Mouse (Mus musculus) lung, embryonic 15.5 days (tissue): ENCODE measurements around the gene Nfe2. TPM values are rescaled to one million over a fixed set of nuclear protein-coding genes. Genes with fewer than 3 reads are reported as not detected.

ENCODE experiments used
- ATAC-seq: fragments of 200-750 bp; cut with Nextera tagmentation; 2 replicates; pipeline ENCODE4 v1.8.0; 2017; ENCODE audit warnings: moderate number of reproducible peaks, borderline replicate concordance; ENCODE audit not compliant: low FRiP score, low TSS enrichment; ENCODE audit errors: extremely low read depth
- H3K27ac ChIP-seq: fragments of 300-500 bp; sonication (generic); 2 replicates; pipeline ENCODE4 v1.5.1; 2015; ENCODE audit warnings: moderate library complexity, mild to moderate bottlenecking, inconsistent platforms
- H3K27me3 ChIP-seq: fragments of 300-500 bp; sonication (generic); 2 replicates; pipeline ENCODE4 v1.6.1; 2015; ENCODE audit warnings: inconsistent platforms
- H3K36me3 ChIP-seq: fragments of 300-500 bp; sonication (generic); 2 replicates; pipeline ENCODE4 v1.6.1; 2015; ENCODE audit warnings: inconsistent platforms
- H3K4me1 ChIP-seq: fragments of 300-500 bp; sonication (generic); 2 replicates; pipeline ENCODE4 v1.6.1; 2015; ENCODE audit warnings: inconsistent platforms
- H3K4me2 ChIP-seq: fragments of 300-500 bp; sonication (generic); 2 replicates; pipeline ENCODE4 v1.6.1; 2015; ENCODE audit warnings: inconsistent platforms, mild to moderate bottlenecking, moderate library complexity
- H3K4me3 ChIP-seq: fragments of 300-500 bp; sonication (generic); 2 replicates; pipeline ENCODE4 v1.5.1; 2015; ENCODE audit warnings: mild to moderate bottlenecking, inconsistent platforms
- H3K9ac ChIP-seq: fragments of 300-500 bp; sonication (generic); 2 replicates; pipeline ENCODE4 v1.6.1; 2015; ENCODE audit warnings: inconsistent platforms
- H3K9me3 ChIP-seq: fragments of 300-500 bp; sonication (generic); 2 replicates; pipeline ENCODE4 v1.6.1; 2016; ENCODE audit warnings: inconsistent platforms
- WGBS: fragments of 180-500 bp; shearing (Covaris S2); methylation state at CpG from one replicate; pipeline ENCODE4 v1.1.7; 2015; 5-methylcytosine and 5-hydroxymethylcytosine counted together
- polyA plus RNA-seq: library from polyadenylated mRNA; unstranded; fragments of >200 nt; fragmentation: Nextera tagmentation; extraction: Ambion mirVana; gene quantifications from 2 replicates; pipeline ENCODE4 v1.2.1, GENCODE M21; 2015

The Nfe2 gene
- polyA plus RNA-seq, 1 experiment from 2014 or later: 4.7 TPM

- Histone ChIP-seq H3K27me3 (no peaks in the 10 kb centered on the region), H3K27ac (peak overlapping the region; percentile 37; the same call in 1 of the 2 replicates), H3K36me3 (0 out of 2 replicates have a peak, but pooled peaks cover under 1% of the 10 kb centered on the region), H3K9ac (no peak overlapping the region), H3K4me1 (peaks cover 16% of the 10 kb centered on the region), H3K4me3 (no peak overlapping the region), H3K4me2 (no peak overlapping the region), H3K9me3 (no peaks in the 10 kb centered on the region)
- no peak for ATAC-seq
- 62% methylated on average over 2 of the region's 2 CpGs for WGBS
These were observed 30.6 kb downstream of the Nfe2 start for GRCm38 (mm10) chr15:103227572-103227971.

DNA sequence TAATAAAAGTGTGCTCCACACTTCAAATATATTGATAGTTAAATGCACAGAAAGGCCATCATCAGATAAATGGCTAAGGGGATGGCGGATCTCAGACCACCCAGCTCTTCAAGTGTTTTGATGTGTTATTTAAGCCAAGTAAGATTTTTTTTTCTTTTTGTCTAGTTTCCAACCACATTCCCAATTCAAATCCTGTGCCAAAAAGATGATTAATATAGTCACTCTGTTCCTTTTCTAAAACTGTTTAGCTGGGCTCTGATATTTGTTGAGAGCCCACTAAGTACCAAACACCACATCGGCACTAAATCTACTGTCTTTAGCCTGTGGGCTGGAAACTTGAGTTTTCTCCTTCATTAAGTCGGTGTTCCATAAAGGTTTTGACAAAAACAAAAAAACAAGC is 31.2 kb downstream of the Nfe2 start:
- Histone ChIP-seq H3K4me2 (no peak overlapping the region), H3K4me1 (peaks cover 16% of the 10 kb centered on the region)

DNA sequence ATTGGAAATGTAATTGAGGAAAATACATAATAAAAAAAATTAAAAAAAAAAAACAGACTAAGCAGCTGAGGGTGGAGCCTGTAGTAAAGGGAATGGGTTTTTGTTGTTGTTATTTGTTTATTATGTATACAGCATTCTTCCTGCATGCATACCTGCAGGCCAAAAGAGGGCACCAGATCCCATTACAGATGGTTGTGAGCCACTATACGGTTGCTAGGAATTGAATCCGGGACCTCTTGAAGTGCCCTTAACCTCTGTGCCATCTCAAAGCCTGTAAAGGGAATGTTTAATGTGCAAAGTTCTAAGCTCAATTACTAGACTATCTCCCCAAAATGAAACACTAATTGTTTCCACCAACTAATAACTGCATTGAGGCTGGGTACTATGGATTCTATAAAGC is 34.0 kb downstream of the Nfe2 start:
- Histone ChIP-seq H3K27ac (no peak overlapping the region), H3K36me3 (0 out of 2 replicates have a peak, but pooled peaks cover 2% of the 10 kb centered on the region), H3K4me3 (no peak overlapping the region), H3K9ac (no peak overlapping the region), H3K4me1 (peaks cover 26% of the 10 kb centered on the region), H3K9me3 (no peaks in the 10 kb centered on the region), H3K4me2 (no peak overlapping the region), H3K27me3 (no peaks in the 10 kb centered on the region)
- WGBS: 95% methylated on average over 2 of the region's 2 CpGs
- ATAC-seq: no peak

More for the DNA sequence above, 31.2 kb downstream of the Nfe2 start:
- 49% methylated on average over 3 of the region's 3 CpGs for WGBS
- ATAC-seq: no peak
- Histone ChIP-seq H3K27me3 (no peaks in the 10 kb centered on the region), H3K4me3 (no peak overlapping the region), H3K27ac (peak overlapping the region; percentile 37; the same call in 1 of the 2 replicates), H3K36me3 (0 out of 2 replicates have a peak, but pooled peaks cover 2% of the 10 kb centered on the region), H3K9ac (no peak overlapping the region), H3K9me3 (no peaks in the 10 kb centered on the region)

DNA sequence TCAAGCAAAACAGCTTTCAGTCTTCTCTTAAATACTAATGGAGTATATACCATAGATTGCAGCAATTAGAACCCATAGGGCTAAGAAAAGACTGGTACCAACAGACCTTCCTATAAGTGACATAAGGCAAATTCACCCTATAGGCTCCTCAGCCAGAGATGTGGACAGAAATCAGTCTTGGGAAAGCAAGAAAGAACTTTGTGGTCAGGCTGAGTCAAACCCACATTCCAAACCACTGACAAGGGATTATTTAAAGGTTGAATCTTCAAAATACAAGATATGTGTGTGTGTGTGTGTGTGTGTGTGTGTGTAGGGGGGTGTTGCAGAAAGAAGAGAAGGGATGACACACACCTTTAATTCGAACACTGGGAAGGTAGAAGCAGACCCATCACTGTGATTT is 36.8 kb downstream of the Nfe2 start:
- 0 out of 2 replicates have a peak, but pooled peaks cover 2% of the 10 kb centered on the region for H3K36me3 ChIP-seq
- 100% methylated on average over 1 of the region's 1 CpGs for WGBS

GRCm38 (mm10) chr15:103220785-103221184 is 37.4 kb downstream of the Nfe2 start:
- H3K4me3 ChIP-seq: no peak overlapping the region
- no peaks in the 10 kb centered on the region for H3K9me3 ChIP-seq
- peaks cover 24% of the 10 kb centered on the region for H3K4me1 ChIP-seq
- 0 out of 2 replicates have a peak overlapping the region, but pooled peaks have one; percentile 11 for H3K27ac ChIP-seq
- 0 out of 2 replicates have a peak, but pooled peaks cover 2% of the 10 kb centered on the region for H3K36me3 ChIP-seq
- 5% methylated on average over 3 of the region's 3 CpGs for whole genome bisulfite sequencing
- ATAC-seq: peak; percentile 23; the same call in 1 of the 2 replicates
- no peak overlapping the region for H3K4me2 ChIP-seq
- no peaks in the 10 kb centered on the region for H3K27me3 ChIP-seq
- H3K9ac ChIP-seq: no peak overlapping the region

More for the DNA sequence above, 36.8 kb downstream of the Nfe2 start:
- no peaks in the 10 kb centered on the region for H3K9me3 ChIP-seq
- no peak overlapping the region for H3K4me2 ChIP-seq
- H3K27ac ChIP-seq: 0 out of 2 replicates have a peak overlapping the region, but pooled peaks have one; percentile 11
- no peak overlapping the region for H3K4me3 ChIP-seq
- peaks cover 18% of the 10 kb centered on the region; the same call in 1 of the 2 replicates for H3K4me1 ChIP-seq
- H3K27me3 ChIP-seq: no peaks in the 10 kb centered on the region
- no peak for ATAC-seq
- no peak overlapping the region for H3K9ac ChIP-seq

GRCm38 (mm10) chr15:103216052-103216451 is 42.2 kb downstream of the Nfe2 start:
- no peaks in the 10 kb centered on the region for H3K9me3 ChIP-seq
- WGBS: 24% methylated on average over 2 of the region's 2 CpGs
- no peaks in the 10 kb centered on the region for H3K27me3 ChIP-seq
- H3K27ac ChIP-seq: peak overlapping the region; percentile 92
- peaks cover 20% of the 10 kb centered on the region for H3K36me3 ChIP-seq
- peaks cover 31% of the 10 kb centered on the region for H3K4me1 ChIP-seq
- ATAC-seq: no peak
- peak overlapping the region; percentile 39; the same call in 1 of the 2 replicates for H3K4me3 ChIP-seq
- H3K4me2 ChIP-seq: peak overlapping the region; percentile 65
- H3K9ac ChIP-seq: no peak overlapping the region

DNA sequence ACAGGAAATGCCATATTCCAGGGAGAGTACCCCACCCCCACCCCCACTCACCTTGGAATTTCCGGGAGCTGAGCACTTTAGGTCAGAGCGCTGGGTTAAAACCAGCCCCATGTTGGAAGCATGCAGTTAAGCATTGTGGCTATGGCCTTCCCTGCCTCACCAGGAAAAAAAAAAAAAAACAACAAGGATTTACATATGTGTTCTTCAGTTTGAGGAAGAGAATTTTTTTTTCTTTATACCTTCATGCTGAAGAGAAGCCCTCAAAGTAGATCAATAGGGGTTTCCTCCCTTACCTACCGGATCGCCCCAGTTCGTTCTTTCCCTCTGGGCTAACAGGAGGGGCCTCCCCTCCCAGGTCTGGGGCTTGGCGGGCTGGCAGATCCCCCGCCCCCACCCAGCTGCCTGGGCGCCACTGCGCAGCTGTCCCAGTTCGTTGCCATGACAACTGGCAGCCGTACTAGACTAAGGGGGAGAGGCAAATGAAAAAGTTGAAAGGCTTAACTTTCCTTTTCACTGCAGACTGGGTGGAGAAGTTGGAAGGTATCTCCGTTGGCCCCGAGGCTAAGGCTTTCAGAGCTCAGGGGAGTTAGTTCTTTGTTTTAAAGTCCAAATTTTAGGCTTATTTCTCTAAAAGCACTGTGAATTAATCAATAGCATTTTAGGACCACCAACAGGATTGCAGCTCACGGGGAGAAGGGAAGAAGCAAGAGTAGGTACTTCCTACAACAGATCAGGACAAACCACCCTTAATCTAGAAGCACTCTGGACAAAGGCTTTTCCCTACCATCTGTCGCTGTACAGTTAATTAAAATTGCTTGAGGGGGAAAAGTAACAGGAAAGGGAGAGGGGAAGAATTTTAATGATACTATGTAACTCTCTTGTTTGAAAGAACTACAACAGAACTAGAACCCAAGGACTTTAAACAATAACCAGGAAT is 43.0 kb downstream of the Nfe2 start:
- H3K36me3 ChIP-seq: peaks cover 28% of the 10 kb centered on the region
- no peaks in the 10 kb centered on the region for H3K27me3 ChIP-seq
- H3K27ac ChIP-seq: peak overlapping the region; percentile 92
- peak; percentile 97 for ATAC-seq
- WGBS: under 1% methylated on average over 15 of the region's 15 CpGs
- H3K4me1 ChIP-seq: peaks cover 24% of the 10 kb centered on the region
- H3K9ac ChIP-seq: peak overlapping the region; percentile 44
- H3K4me3 ChIP-seq: peak overlapping the region; percentile 39
- H3K4me2 ChIP-seq: peak overlapping the region; percentile 65
- no peaks in the 10 kb centered on the region for H3K9me3 ChIP-seq

GRCm38 (mm10) chr15:103214149-103214548 is 44.1 kb downstream of the Nfe2 start:
- Histone ChIP-seq H3K4me1 (peaks cover 24% of the 10 kb centered on the region), H3K4me3 (peak overlapping the region; percentile 7; the same call in 1 of the 2 replicates), H3K4me2 (peak overlapping the region; percentile 37), H3K9ac (peak overlapping the region; percentile 1; the same call in 1 of the 2 replicates), H3K27me3 (no peaks in the 10 kb centered on the region), H3K27ac (peak overlapping the region; percentile 46), H3K36me3 (peaks cover 37% of the 10 kb centered on the region), H3K9me3 (no peaks in the 10 kb centered on the region)
- no peak for ATAC-seq
- WGBS: 29% methylated on average over 2 of the region's 2 CpGs

GRCm38 (mm10) chr15:103205156-103205555 is 53.0 kb downstream of the Nfe2 start:
- Histone ChIP-seq H3K4me2 (no peak overlapping the region), H3K9ac (no peak overlapping the region), H3K9me3 (no peaks in the 10 kb centered on the region), H3K36me3 (peaks cover 77% of the 10 kb centered on the region), H3K27ac (no peak overlapping the region), H3K4me1 (peaks cover 10% of the 10 kb centered on the region; the same call in 1 of the 2 replicates), H3K4me3 (no peak overlapping the region), H3K27me3 (no peaks in the 10 kb centered on the region)
- no peak for ATAC-seq
- WGBS: 49% methylated on average over 2 of the region's 2 CpGs

DNA sequence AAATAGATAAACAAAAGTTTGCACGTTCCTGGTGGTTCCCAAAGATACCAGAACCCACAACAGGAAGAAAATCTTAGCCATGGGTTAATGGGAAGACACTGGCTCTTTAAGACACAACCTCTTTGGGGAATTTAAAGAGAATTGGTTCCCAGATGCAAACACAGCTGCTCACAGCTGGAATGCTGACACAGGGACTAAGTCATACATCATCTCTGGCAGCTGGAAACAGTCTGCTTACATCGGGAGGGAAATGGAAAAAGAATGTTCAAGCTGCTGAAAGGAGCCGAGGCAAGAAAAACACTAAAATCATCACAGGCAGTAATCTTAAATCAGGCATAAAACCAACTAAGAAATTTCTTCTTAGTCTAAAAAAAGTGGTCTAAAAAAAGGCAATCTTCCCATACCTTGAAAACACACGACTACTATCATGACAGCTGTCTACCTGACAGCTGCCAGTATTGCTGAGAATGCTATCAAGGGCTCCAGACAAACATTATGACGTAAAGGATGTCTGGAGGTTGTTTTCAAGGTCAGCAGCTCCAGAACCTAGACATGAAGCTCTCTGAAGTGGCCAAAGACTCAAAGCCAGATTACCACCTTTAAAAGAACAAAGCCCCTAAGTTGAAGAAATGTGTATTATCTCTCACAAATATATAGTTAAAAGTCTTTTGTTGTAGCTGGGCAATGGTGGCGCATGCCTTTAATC is 56.0 kb downstream of the Nfe2 start:
- peak; percentile 64; the same call in 1 of the 2 replicates for ATAC-seq
- 35% methylated on average over 6 of the region's 6 CpGs for WGBS
- Histone ChIP-seq H3K4me1 (peaks cover 10% of the 10 kb centered on the region; the same call in 1 of the 2 replicates), H3K4me3 (no peak overlapping the region), H3K27me3 (no peaks in the 10 kb centered on the region), H3K4me2 (no peak overlapping the region), H3K36me3 (peaks cover 78% of the 10 kb centered on the region), H3K9ac (no peak overlapping the region), H3K9me3 (no peaks in the 10 kb centered on the region), H3K27ac (peak overlapping the region; percentile 64)
